Mouse (Mus musculus) G1E (cell line): ENCODE results near the gene Spata31d1b.

Source experiments
- CTCF ChIP-seq: IDR thresholded peaks from 2 replicates; pipeline ENCODE4 v1.5.1; 2012; ENCODE audit warnings: low read depth, low read length, inconsistent platforms, mixed read lengths
- GATA1 ChIP-seq: IDR thresholded peaks from 2 replicates; pipeline ENCODE4 v1.6.1; 2012; ENCODE audit warnings: borderline replicate concordance, low read length, inconsistent platforms, mixed read lengths
- TAL1 ChIP-seq: conservative IDR thresholded peaks from 2 replicates; pipeline ENCODE4 v1.6.1; 2012; ENCODE audit warnings: low read depth, low read length, inconsistent platforms, mixed read lengths

- no peak for TF ChIP-seq CTCF
- TF ChIP-seq TAL1 = no peak
- TF ChIP-seq GATA1 = no peak
Measured at GRCm38 (mm10) chr13:59741697-59742096, 29.6 kb downstream of the Spata31d1b start.
